ENCODE assay signal across 12 mouse cellular contexts in the genomic region with DNA sequence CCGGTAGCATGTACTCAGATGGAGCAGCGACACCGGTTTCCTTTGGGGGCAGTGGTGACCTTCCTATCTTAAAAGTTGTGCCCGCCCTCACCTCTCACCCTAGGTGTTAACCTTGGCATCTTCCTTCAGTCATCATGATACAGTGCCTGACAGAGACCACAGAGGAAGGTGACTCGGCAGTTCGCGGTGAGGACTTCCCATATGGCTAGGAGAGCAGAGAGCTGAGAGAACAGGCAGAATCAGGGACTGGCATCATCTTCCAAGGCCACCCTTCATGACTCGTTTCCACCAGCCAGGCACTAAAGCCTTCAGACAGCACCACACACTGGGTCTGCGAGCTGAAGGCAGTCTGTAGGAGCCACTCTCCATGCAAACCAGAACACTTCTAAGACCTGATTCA.
DNase-seq lines count a peak whose midpoint lies in the region; ATAC-seq and TF ChIP-seq lines count a peak whose summit lies in the region.
"Had no signal": no experiment of that assay in that cellular context is flagged by ENCODE, and none has a peak within 500 bp of the region (broad histone marks: within the 10 kb centered on the region; RNA-seq: fewer than 3 reads in every experiment).

No protein-coding gene starts in this region.

- no peak overlapping the region for H3K9ac ChIP-seq in heart, embryonic 15.5 days
- H3K9ac ChIP-seq in MEL (ENCODE audit: control insufficient read depth, low read depth, low read length, poor library complexity, severe bottlenecking), result no peak overlapping the region
- no peak overlapping the region for H3K9ac ChIP-seq in forebrain, embryonic 16.5 days (replicated peaks; ENCODE audit: low read depth, low read length)
- H3K9ac ChIP-seq in stomach, postnatal 0 days (ENCODE audit: low read length), result no peak overlapping the region
- H3K9ac ChIP-seq: liver, embryonic 15.5 days had no signal

- H3K9me3 ChIP-seq in heart, embryonic 15.5 days (replicated peaks), result no peaks in the 10 kb centered on the region
- H3K9me3 ChIP-seq in MEL (replicated peaks; ENCODE audit: insufficient read depth, low read length), result no peaks in the 10 kb centered on the region
- no peaks in the 10 kb centered on the region for H3K9me3 ChIP-seq in forebrain, embryonic 16.5 days (ENCODE audit: control insufficient read depth, low read length)
- H3K9me3 ChIP-seq in stomach, postnatal 0 days (ENCODE audit: control insufficient read depth, low read length), result no peaks in the 10 kb centered on the region
- H3K9me3 ChIP-seq: G1E; liver, embryonic 15.5 days had no signal

- no peaks in the 10 kb centered on the region for H3K27me3 ChIP-seq in heart, embryonic 15.5 days
- H3K27me3 ChIP-seq in MEL (ENCODE audit: control insufficient read depth in 1 of 2, insufficient read depth in 2 of 2, low read length in 2 of 2), result peaks cover 8 to 19% of the 10 kb centered on the region in 2 experiments; a peak in 3 of 4 replicates
- no peaks in the 10 kb centered on the region for H3K27me3 ChIP-seq in forebrain, embryonic 16.5 days (replicated peaks; ENCODE audit: control insufficient read depth, insufficient read depth, low read length)
- no peaks in the 10 kb centered on the region for H3K27me3 ChIP-seq in stomach, postnatal 0 days (ENCODE audit: control insufficient read depth, insufficient read depth, low read length)
- H3K27me3 ChIP-seq: liver, embryonic 15.5 days had no signal

- TF ChIP-seq POLR2A in MEL (IDR thresholded peaks at IDR 0.05; ENCODE audit: control insufficient read depth in 1 of 2, insufficient read depth in 1 of 2, low read depth in 1 of 2, low read length in 2 of 2, poor library complexity in 1 of 2), result no peak

- TF ChIP-seq EP300 in MEL (IDR thresholded peaks at IDR 0.05; ENCODE audit: low read depth in 1 of 2, low read length in 2 of 2), result no peak
- TF ChIP-seq EP300 in stomach, postnatal 0 days (optimal IDR thresholded peaks at IDR 0.05), result no peak

- no peak for TF ChIP-seq RAD21 in MEL (IDR thresholded peaks at IDR 0.05; ENCODE audit: low read depth, low read length)

- no peak overlapping the region for H3K4me2 ChIP-seq in heart, embryonic 15.5 days
- no peak overlapping the region for H3K4me2 ChIP-seq in forebrain, embryonic 16.5 days (ENCODE audit: low read length)
- no peak overlapping the region for H3K4me2 ChIP-seq in stomach, postnatal 0 days (replicated peaks; ENCODE audit: low read depth)
- H3K4me2 ChIP-seq: liver, embryonic 15.5 days had no signal

- ATAC-seq in heart, embryonic 15.5 days (replicated peaks; ENCODE audit: insufficient number of reproducible peaks, insufficient read depth, low FRiP score, low read depth), result 0 out of 2 replicates have a peak, but pooled peaks have one; percentile 27
- peak; percentile 41 for ATAC-seq in forebrain, embryonic 16.5 days
- ATAC-seq in erythroblast, adult 5-6 weeks (replicated peaks; ENCODE audit: low FRiP score, poor library complexity, severe bottlenecking), result no peak
- ATAC-seq in stomach, postnatal 0 days (ENCODE audit: low FRiP score, low TSS enrichment), result no peak

- H3K36me3 ChIP-seq in heart, embryonic 15.5 days, result no peaks in the 10 kb centered on the region
- H3K36me3 ChIP-seq in MEL (ENCODE audit: control insufficient read depth in 1 of 2, insufficient read depth in 2 of 2, low read length in 2 of 2), result peaks cover 0 to 2% of the 10 kb centered on the region in 2 experiments; a peak in 1 of 4 replicates
- no peaks in the 10 kb centered on the region for H3K36me3 ChIP-seq in forebrain, embryonic 16.5 days (ENCODE audit: control insufficient read depth, insufficient read depth)
- H3K36me3 ChIP-seq in stomach, postnatal 0 days (ENCODE audit: control insufficient read depth, insufficient read depth, low read length), result no peaks in the 10 kb centered on the region
- H3K36me3 ChIP-seq: G1E; liver, embryonic 15.5 days had no signal

- H3K79me2 ChIP-seq in MEL (ENCODE audit: control insufficient read depth, insufficient read depth, low read length, poor library complexity), result no peaks in the 10 kb centered on the region

- H3K4me1 ChIP-seq in heart, embryonic 15.5 days (replicated peaks), result peaks cover 21% of the 10 kb centered on the region
- no peaks in the 10 kb centered on the region for H3K4me1 ChIP-seq in MEL (ENCODE audit: control insufficient read depth in 1 of 2, insufficient read depth in 2 of 2, low read length in 2 of 2)
- peaks cover 14% of the 10 kb centered on the region for H3K4me1 ChIP-seq in forebrain, embryonic 16.5 days (replicated peaks; ENCODE audit: control insufficient read depth, insufficient read depth, low read length)
- H3K4me1 ChIP-seq in stomach, postnatal 0 days (replicated peaks; ENCODE audit: control insufficient read depth, insufficient read depth), result no peaks in the 10 kb centered on the region

- 56% methylated on average over 9 of the region's 9 CpGs for WGBS in heart, embryonic 15.5 days
- 79% methylated on average over 9 of the region's 9 CpGs for WGBS in forebrain, embryonic 16.5 days
- WGBS in stomach, postnatal 0 days, result 59% methylated on average over 9 of the region's 9 CpGs

- no peak overlapping the region for H3K4me3 ChIP-seq in heart, embryonic 15.5 days
- no peak overlapping the region for H3K4me3 ChIP-seq in MEL (ENCODE audit: control insufficient read depth in 1 of 2, insufficient read depth in 1 of 2, low read depth in 2 of 2, low read length in 2 of 2)
- H3K4me3 ChIP-seq in forebrain, embryonic 16.5 days (replicated peaks; ENCODE audit: low read length), result no peak overlapping the region
- no peak overlapping the region for H3K4me3 ChIP-seq in stomach, postnatal 0 days (ENCODE audit: low read depth, low read length)
- H3K4me3 ChIP-seq: liver, embryonic 15.5 days had no signal

- peak overlapping the region; percentile 59 for H3K27ac ChIP-seq in heart, embryonic 15.5 days
- no peak overlapping the region for H3K27ac ChIP-seq in MEL (ENCODE audit: control insufficient read depth, low read depth, low read length)
- H3K27ac ChIP-seq in forebrain, embryonic 16.5 days (ENCODE audit: low read length), result peak overlapping the region; percentile 73
- H3K27ac ChIP-seq in stomach, postnatal 0 days (replicated peaks), result no peak overlapping the region
- H3K27ac ChIP-seq: liver, embryonic 15.5 days had no signal

- no peak for DNase-seq in heart, adult 9 months (ENCODE audit: low spot score in 2 of 2)
- DNase-seq in MEL (ENCODE audit: low read depth, low spot score), result peak; percentile 43
- peak; percentile 32 for DNase-seq in cerebellum, adult 11 months
- DNase-seq in stomach, postnatal 0 days (ENCODE audit: low spot score), result no peak
- DNase-seq in ovary, postnatal 14 days (ENCODE audit: low spot score), result no peak
- DNase-seq: gastrocnemius, postnatal 10 days; kidney, postnatal 36 days had no signal

- no peak for TF ChIP-seq CTCF in MEL (IDR thresholded peaks at IDR 0.05 in 2 of 3, conservative IDR thresholded peaks at IDR 0.05 in 1 of 3; ENCODE audit: control insufficient read depth in 1 of 3, insufficient read depth in 1 of 3, low read depth in 2 of 3, low read length in 3 of 3, poor library complexity in 1 of 3, severe bottlenecking in 1 of 3)
- TF ChIP-seq CTCF in stomach, postnatal 0 days (IDR thresholded peaks at IDR 0.05; ENCODE audit: low read depth), result no peak

TF ChIP-seq in MEL, 35 proteins besides CTCF, POLR2A, EP300 and RAD21:
- TF ChIP-seq BHLHE40 (IDR thresholded peaks at IDR 0.05; ENCODE audit: borderline replicate concordance, low read depth, low read length), result no peak
- TF ChIP-seq CHD2 (IDR thresholded peaks at IDR 0.05; ENCODE audit: low read length), result no peak
- no peak for TF ChIP-seq GABPA (IDR thresholded peaks at IDR 0.05; ENCODE audit: low read depth, low read length)
TF ChIP-seq in MEL: peak in this region for 0.

Comparison
In these comparisons a context has a peak if more than half of its experiments do, and no peak if none do; other contexts are left out.
1. ATAC-seq: peak in heart, embryonic 15.5 days (single experiment) and forebrain, embryonic 16.5 days (single experiment); none in erythroblast, adult 5-6 weeks (single experiment) and stomach, postnatal 0 days (single experiment).
2. H3K27ac ChIP-seq: peak in heart, embryonic 15.5 days (single experiment) and forebrain, embryonic 16.5 days (single experiment); none in MEL (single experiment) and stomach, postnatal 0 days (single experiment).
3. DNase-seq: peak in MEL (single experiment) and cerebellum, adult 11 months (single experiment); none in heart, adult 9 months (0 of 2), stomach, postnatal 0 days (single experiment) and ovary, postnatal 14 days (single experiment).